Mouse (Mus musculus) intestine, embryonic 14.5 days (tissue): ENCODE measurements around the gene Dennd1b. TPM values are rescaled to one million over a fixed set of nuclear protein-coding genes. Genes with fewer than 3 reads are reported as not detected.

Source experiments
- ATAC-seq: fragments of 200-750 bp; cut with Nextera tagmentation; replicated peaks from 2 replicates; pipeline ENCODE4 v1.8.0; 2017; ENCODE audit warnings: low read depth, moderate number of reproducible peaks, moderate TSS enrichment, moderate library complexity; ENCODE audit not compliant: low FRiP score, low TSS enrichment
- DNase-seq: peaks from one replicate; pipeline ENCODE4 v3.0.0-alpha.2; 2018; ENCODE audit warnings: low spot score
- H3K27ac ChIP-seq: fragments of 300-500 bp; sonication (generic); 2 replicates; pipeline ENCODE4 v1.5.1; 2014; ENCODE audit warnings: low read depth, mild to moderate bottlenecking, control low read depth
- H3K27me3 ChIP-seq: fragments of 300-500 bp; sonication (generic); replicated peaks from 2 replicates; pipeline ENCODE4 v1.6.1; 2014; ENCODE audit warnings: low read length, control low read depth; ENCODE audit not compliant: control insufficient read depth, insufficient read depth
- H3K36me3 ChIP-seq: fragments of 300-500 bp; sonication (generic); 2 replicates; pipeline ENCODE4 v1.6.1; 2014; ENCODE audit warnings: low read length, control low read depth; ENCODE audit not compliant: control insufficient read depth, insufficient read depth
- H3K4me1 ChIP-seq: fragments of 300-500 bp; sonication (generic); replicated peaks from 2 replicates; pipeline ENCODE4 v1.6.1; 2014; ENCODE audit warnings: low read length, control low read depth, mixed read lengths; ENCODE audit not compliant: control insufficient read depth, insufficient read depth
- H3K4me2 ChIP-seq: fragments of 300-500 bp; sonication (generic); 2 replicates; pipeline ENCODE4 v1.6.1; 2014; ENCODE audit warnings: low read length
- H3K4me3 ChIP-seq: fragments of 300-500 bp; sonication (generic); 2 replicates; pipeline ENCODE4 v1.5.1; 2014; ENCODE audit warnings: low read depth, low read length, control low read depth, mixed read lengths
- H3K9ac ChIP-seq: fragments of 300-500 bp; sonication (generic); 2 replicates; pipeline ENCODE4 v1.6.1; 2014; ENCODE audit warnings: mild to moderate bottlenecking, low read length
- H3K9me3 ChIP-seq: fragments of 300-500 bp; sonication (generic); 2 replicates; pipeline ENCODE4 v1.6.1; 2016; ENCODE audit warnings: low read length, control low read depth; ENCODE audit not compliant: control insufficient read depth
- WGBS: fragments of 180-500 bp; shearing (Covaris S2); extraction: QIAGEN DNeasy Blood & Tissue Kit; methylation state at CpG from one replicate; pipeline ENCODE4 v1.1.7; 2014; 5-methylcytosine and 5-hydroxymethylcytosine counted together
- polyA plus RNA-seq: library from polyadenylated mRNA; unstranded; fragments of >200 nt; fragmentation: Nextera tagmentation; extraction: Ambion mirVana; gene quantifications from 2 replicates; pipeline ENCODE4 v1.2.1, GENCODE M21; 2014

Dennd1b gene
- polyA plus RNA-seq, 1 experiment from 2014 or later: 11.6 TPM

DNA sequence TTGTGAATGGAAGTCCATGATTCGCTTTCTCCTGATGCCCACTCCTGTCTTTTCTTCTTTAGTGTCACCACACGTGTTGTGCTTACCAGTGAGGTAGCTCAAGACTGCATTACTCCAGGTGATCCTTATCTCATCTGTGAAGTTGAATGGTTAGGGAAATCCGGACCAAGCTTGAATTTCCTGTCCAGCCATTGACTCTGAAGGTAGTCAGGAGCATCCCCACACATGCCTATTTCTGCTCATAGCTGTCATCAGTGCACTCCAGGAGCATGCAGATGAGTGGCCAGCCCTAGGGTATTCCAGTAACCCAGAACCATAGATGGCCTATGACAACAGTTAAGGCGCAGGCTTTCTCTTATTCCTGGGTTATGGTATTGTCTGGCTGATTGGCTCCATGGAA, 20.9 kb downstream of the Dennd1b start:
- Histone ChIP-seq H3K9ac (no peak overlapping the region), H3K36me3 (no peaks in the 10 kb centered on the region), H3K4me3 (no peak overlapping the region), H3K4me2 (no peak overlapping the region), H3K27me3 (no peaks in the 10 kb centered on the region), H3K9me3 (no peaks in the 10 kb centered on the region), H3K27ac (no peak overlapping the region), H3K4me1 (peaks cover 11% of the 10 kb centered on the region)
- no peak for DNase-seq
- no peak for ATAC-seq
- WGBS: 88% methylated on average over 4 of the region's 4 CpGs

- Histone ChIP-seq H3K27ac (no peak overlapping the region), H3K27me3 (no peaks in the 10 kb centered on the region), H3K4me2 (no peak overlapping the region), H3K9ac (no peak overlapping the region), H3K9me3 (no peaks in the 10 kb centered on the region), H3K4me1 (no peaks in the 10 kb centered on the region), H3K36me3 (no peaks in the 10 kb centered on the region), H3K4me3 (no peak overlapping the region)
- ATAC-seq: 0 out of 2 replicates have a peak, but pooled peaks have one; percentile 55
- WGBS: 74% methylated on average over 5 of the region's 5 CpGs
- DNase-seq: peak; percentile 38
Measured at GRCm38 (mm10) chr1:138992384-138993138, 29.3 kb downstream of the Dennd1b start.

GRCm38 (mm10) chr1:138995621-138996380, 32.6 kb downstream of the Dennd1b start:
- Histone ChIP-seq H3K27me3 (no peaks in the 10 kb centered on the region), H3K4me2 (no peak overlapping the region), H3K9me3 (no peaks in the 10 kb centered on the region), H3K4me3 (no peak overlapping the region), H3K36me3 (no peaks in the 10 kb centered on the region), H3K27ac (no peak overlapping the region), H3K9ac (no peak overlapping the region), H3K4me1 (no peaks in the 10 kb centered on the region)
- ATAC-seq (no peak), DNase-seq (peak; percentile 18)
- 83% methylated on average over 6 of the region's 6 CpGs for WGBS

DNA sequence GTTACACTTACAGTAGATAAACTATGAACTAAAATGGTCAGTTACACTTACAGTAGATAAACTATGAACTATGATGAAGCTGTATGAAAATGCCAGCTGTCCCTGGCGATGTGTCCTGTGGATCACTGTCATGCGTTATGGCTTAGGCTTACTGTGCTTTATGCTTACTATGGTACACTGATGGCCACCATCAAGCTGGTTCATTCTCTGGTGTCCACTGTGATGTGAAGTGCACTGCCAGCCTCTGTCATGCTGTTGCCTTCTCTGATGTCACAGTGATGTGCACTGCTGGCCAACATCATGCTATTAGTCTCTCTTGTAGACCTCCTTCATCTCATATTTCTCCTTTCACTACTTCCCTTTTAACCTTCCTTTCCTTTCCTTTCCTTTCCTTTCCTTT, 33.4 kb downstream of the Dennd1b start:
- H3K4me2 ChIP-seq: no peak overlapping the region
- ATAC-seq: no peak
- H3K9ac ChIP-seq: no peak overlapping the region
- H3K27me3 ChIP-seq: no peaks in the 10 kb centered on the region
- no peak overlapping the region for H3K4me3 ChIP-seq
- WGBS: 91% methylated on average over 2 of the region's 2 CpGs
- DNase-seq: peak; percentile 34
- H3K9me3 ChIP-seq: no peaks in the 10 kb centered on the region
- H3K4me1 ChIP-seq: no peaks in the 10 kb centered on the region
- H3K36me3 ChIP-seq: no peaks in the 10 kb centered on the region
- no peak overlapping the region for H3K27ac ChIP-seq

DNA sequence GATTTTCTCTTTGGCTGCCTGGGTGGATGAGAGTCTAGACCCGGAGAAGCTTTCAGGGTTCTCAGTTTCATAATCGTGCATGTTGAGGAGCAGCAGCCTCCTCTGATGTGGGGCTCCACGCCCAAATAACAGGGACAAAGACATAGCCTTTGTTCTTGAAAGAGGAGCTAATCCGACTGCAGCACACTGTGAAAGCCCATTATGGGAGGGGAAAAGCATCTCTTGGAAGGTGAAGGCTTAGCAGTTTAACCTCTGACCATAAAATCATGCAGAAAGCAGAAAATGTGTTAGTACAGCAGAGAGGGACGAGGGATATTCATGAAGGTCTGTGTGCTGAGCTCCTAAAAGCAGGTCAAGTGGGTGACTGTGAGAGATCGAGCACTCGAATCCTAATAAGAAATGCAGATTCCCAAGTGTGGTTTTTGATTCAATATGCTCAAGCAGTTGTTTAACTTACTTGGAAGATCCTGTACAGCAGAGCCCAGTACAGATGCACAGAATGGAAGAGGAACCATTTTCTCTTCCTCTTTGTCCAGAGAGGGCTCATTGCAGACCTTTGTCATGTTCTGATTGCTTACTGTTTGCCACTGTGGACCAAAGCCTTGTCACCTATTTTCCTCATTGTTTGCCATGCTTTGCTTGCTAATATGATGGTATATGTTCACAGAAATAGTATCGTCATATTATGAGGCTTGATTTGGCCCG, 37.6 kb downstream of the Dennd1b start:
- no peak overlapping the region for H3K4me2 ChIP-seq
- WGBS: 66% methylated on average over 9 of the region's 9 CpGs
- no peaks in the 10 kb centered on the region for H3K36me3 ChIP-seq
- ATAC-seq (no peak), DNase-seq (peak; percentile 37)
- no peak overlapping the region for H3K4me3 ChIP-seq
- H3K27ac ChIP-seq: no peak overlapping the region
- H3K4me1 ChIP-seq: no peaks in the 10 kb centered on the region
- H3K9me3 ChIP-seq: no peaks in the 10 kb centered on the region
- no peak overlapping the region for H3K9ac ChIP-seq
- no peaks in the 10 kb centered on the region for H3K27me3 ChIP-seq

DNA sequence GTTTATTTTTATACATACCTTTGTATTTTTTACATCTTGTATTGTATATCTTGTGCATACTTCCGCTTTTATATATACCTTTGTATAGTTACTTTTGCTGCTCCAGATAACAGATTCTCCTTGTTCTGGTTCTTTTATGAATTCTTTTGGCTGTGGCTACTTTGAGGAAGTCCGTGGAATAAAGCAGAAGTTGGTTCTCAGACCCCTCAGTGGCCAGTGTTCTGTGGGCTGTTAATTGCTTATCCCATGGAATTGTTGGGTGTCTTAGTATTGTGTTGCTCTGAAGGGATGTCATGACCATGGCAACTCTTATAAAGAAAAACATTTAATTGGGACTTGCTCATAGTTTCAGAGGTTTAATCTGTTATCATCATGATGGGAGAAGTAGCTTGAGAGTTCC, 40.3 kb downstream of the Dennd1b start:
- ATAC-seq (no peak), DNase-seq (no peak)
- no peak overlapping the region for H3K4me3 ChIP-seq
- H3K9ac ChIP-seq: no peak overlapping the region
- no peaks in the 10 kb centered on the region for H3K36me3 ChIP-seq
- H3K4me2 ChIP-seq: no peak overlapping the region
- H3K9me3 ChIP-seq: no peaks in the 10 kb centered on the region
- H3K4me1 ChIP-seq: no peaks in the 10 kb centered on the region
- H3K27ac ChIP-seq: no peak overlapping the region
- 90% methylated on average over 2 of the region's 2 CpGs for WGBS
- no peaks in the 10 kb centered on the region for H3K27me3 ChIP-seq

- H3K9ac ChIP-seq: no peak overlapping the region
- 68% methylated on average over 1 of the region's 1 CpGs for WGBS
- no peak for ATAC-seq
- no peaks in the 10 kb centered on the region for H3K9me3 ChIP-seq
- peak; percentile 15 for DNase-seq
- no peak overlapping the region for H3K4me3 ChIP-seq
- H3K27ac ChIP-seq: no peak overlapping the region
- H3K36me3 ChIP-seq: no peaks in the 10 kb centered on the region
- H3K4me2 ChIP-seq: no peak overlapping the region
- H3K27me3 ChIP-seq: no peaks in the 10 kb centered on the region
- no peaks in the 10 kb centered on the region for H3K4me1 ChIP-seq
Measured at GRCm38 (mm10) chr1:139006000-139006399, 42.8 kb downstream of the Dennd1b start.

DNA sequence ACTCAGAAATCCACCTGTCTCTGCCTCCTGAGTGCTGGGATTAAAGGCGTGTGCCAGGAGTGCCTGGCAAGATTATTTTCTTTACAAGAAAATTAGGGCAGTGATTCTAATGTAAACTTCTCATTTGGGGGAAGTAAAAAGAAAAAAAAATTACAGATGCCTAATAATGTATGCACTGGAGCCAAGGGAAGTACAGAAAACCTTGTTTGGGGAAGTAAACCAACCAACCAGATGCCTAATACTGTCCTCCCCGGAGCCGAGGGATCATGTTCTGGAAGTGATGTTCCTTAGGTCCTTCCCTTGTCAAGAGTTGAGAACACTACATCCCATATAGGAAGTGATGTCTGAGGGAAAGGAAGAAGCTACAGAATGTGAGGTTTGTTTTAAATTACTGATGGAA, 44.2 kb downstream of the Dennd1b start:
- H3K9me3 ChIP-seq: no peaks in the 10 kb centered on the region
- H3K36me3 ChIP-seq: no peaks in the 10 kb centered on the region
- H3K4me1 ChIP-seq: no peaks in the 10 kb centered on the region
- no peaks in the 10 kb centered on the region for H3K27me3 ChIP-seq
- DNase-seq (peak; percentile 25), ATAC-seq (no peak)
- H3K4me3 ChIP-seq: no peak overlapping the region
- no peak overlapping the region for H3K4me2 ChIP-seq
- WGBS: 93% methylated on average over 3 of the region's 3 CpGs
- H3K27ac ChIP-seq: no peak overlapping the region
- no peak overlapping the region for H3K9ac ChIP-seq
